Mouse (Mus musculus) neutrophil, adult 83 days (primary cell): ENCODE data around the gene Ppip5k2. TPM values are rescaled to one million over a fixed set of nuclear protein-coding genes. Genes with fewer than 3 reads are reported as not detected.

Source experiments
- total RNA-seq, 2 experiments: library from RNA; stranded (reverse); gene quantifications; one replicate each; pipeline ENCODE4 v1.2.4; 2023

Ppip5k2 gene
- total RNA-seq, result 10 to 100 TPM; 27.0 to 29.0 TPM

GRCm38 (mm10) chr1:97769904-97770753 lies at the start of gene Ppip5k2, which contains the start of gene Gin1:
TSS of gene Ppip5k2 (minus strand) at chr1:97770411.
TSS of gene Gin1 (plus strand) at chr1:97770172.

GRCm38 (mm10) chr1:97661406-97662241 lies 108.6 kb downstream of the Ppip5k2 start, which contains the start of gene D1Ertd622e:
TSS of gene D1Ertd622e (minus strand) at chr1:97662074.

Other genes with a start within 250 kb of the Ppip5k2 start
- gene D1Ertd622e, start 108.3 kb downstream of the Ppip5k2 start, total RNA-seq, result 100 to 1,000 TPM; 115 to 152 TPM
- 10 to 100 TPM in 1 of 2 experiments, 1 to 10 TPM in 1; 6.4 to 10.4 TPM for gene Gin1, start 239 bp downstream of the Ppip5k2 start, total RNA-seq